Mouse (Mus musculus): ENCODE measurements around the gene Mpdz.

Mpdz gene

DNA sequence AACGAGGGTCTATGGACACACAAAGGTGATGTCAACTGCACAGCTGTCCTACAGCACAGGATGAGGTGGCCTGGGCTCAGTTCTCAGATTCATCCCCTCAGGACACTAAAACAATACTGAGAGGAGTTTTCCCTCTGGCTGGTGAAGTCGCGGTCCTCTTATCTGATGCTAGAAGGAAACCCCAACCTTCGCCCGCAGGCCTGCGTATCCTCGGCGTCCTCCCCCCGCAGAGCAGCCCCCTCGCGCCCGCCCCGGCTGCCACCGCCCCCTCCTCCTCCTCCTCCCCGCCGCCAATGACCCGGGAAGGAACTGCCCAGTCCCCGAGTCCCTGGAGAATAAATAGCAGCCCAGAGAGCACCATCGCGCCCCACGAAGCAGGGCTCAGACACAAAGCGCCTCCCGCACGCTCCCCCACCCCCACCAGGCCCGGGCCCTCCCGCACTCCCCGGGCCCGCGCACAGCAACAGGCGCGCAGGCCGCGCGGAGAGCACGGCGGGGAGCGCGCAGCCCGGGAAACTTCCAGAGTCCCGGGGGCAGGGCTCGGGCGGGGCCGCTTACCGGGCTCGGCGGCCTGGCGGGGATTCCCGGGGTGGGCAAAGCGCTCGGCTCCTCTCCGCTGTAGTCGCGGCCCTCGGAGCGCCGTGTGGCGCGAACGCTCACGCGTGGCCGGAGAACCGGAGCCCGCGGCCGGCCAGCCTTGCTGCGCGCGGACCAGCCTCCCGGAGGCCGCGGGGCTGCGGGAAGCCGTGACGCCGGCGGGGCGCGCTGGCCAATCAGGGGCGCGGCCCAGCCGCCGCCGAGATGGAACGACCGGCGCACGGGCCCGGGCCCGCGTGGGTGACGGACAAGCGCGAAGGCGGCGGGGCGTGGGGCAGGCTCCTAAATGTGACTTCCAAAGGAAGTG, at the start of gene Mpdz:
Gene Mpdz, minus strand, starts transcription at position 738 of the 904 bp plus-strand sequence.
- peak; percentile 65 to 73 for DNase-seq

DNA sequence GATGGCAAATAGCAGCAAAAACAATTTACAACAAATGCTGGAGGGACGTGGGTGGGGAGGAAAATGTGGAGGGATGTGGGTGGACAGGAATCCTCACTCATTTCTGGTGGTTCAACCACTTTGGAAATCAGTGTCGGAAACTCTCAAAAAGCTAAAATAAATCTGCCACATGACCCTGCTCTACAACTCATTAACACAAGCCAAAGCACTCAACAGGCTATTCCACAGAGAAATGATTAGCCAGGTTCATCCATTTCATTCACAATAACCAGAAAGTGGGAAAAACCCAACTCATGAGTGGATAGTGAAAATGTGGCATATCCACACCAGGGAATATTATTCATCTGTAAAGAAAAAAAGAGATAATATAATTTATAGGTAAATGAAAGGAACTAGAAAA, 47.9 kb upstream of the Mpdz start:
- no peak for DNase-seq

DNA sequence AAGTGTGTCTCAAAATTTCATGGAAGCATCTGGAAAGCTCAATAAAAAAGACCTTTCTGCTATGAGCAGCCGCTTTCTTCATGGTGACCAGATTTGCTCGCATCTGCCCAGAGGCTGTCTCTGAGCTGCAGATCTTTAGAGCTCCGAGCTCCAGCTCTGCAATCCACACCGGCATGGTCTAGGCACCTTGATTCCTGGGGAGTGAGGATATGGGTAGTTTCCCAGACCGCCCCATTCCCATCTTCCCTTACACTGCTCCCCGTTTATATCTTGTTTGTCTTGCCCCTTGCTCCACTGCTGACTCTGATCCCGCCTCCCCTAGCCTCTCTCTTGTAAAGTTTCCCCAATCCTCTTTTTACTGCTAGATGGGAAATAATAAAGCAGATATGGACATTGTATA, 42.0 kb upstream of the Mpdz start:
- DNase-seq: no peak

DNA sequence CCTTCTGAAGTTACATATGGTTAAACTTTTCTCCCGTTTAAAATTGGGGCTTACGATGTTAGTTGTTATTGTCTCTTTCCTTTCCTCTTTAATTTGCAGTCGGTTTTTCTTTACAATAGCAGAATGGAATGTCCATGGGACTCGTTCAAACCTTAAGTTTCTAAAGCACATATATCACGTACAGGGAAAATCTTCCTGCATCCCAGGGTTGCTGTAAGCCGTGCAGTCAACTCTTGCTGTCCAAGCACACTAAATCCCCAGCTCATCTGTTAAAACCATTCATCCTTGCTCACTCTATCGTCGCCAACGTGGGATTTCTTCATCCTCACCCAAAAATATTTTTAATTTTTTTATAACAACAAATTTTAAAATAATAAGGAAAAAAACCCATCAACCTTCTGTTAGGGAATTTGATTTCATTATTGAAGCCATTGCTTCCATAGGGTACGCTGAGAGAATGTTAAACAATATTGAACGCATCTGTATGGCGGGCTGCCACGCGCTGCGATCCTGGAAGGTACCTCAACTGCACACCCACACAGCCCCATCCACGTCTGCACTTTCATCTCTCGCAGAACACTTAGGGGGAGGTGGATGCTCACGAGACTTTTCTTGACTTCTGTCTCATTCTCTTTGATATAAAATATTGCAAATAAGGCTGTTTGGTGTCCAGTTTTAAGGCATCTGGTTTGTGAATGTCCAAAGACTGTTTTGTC, 41.4 kb upstream of the Mpdz start:
- no peak for DNase-seq

DNA sequence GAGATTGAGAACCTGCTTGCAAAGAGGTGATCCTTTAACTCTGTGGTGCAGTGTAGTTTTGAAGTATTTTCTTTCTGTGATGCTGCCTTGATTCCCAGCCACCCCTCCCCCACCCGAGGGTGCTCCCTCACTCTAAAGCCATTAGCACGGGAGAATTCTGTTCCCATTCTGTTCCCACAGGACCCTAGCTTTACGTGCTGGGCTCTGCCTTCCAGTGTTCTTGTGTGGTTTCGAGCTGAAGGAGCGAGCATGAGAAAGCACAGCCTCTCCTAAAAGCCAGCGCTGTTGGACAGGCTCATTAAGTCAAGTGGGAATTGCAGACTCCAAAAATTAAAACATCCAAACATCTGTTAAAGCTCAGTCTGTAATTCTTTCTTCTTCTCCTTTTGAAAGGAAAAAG, 40.5 kb upstream of the Mpdz start:
- DNase-seq: no peak

DNA sequence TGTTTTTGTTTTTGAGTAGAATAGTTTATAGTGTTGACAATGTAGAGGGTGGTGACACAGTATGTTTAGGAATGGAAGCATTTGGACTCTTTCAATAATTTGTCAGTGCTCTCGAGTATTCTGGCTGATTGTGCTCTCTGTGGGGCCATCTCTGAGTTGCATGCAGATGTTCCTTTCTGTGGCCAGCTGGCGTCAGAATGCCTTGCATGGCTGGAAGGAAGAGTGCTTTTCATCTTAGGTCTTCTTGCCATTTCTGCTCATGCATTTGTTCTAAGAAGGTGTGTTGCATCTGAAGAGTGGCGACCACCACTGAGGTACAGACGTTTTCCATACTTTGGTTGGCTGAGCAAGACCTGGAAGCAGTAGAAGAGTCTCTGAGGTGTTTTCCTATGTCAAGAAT, 24.2 kb upstream of the Mpdz start:
- no peak for DNase-seq

DNA sequence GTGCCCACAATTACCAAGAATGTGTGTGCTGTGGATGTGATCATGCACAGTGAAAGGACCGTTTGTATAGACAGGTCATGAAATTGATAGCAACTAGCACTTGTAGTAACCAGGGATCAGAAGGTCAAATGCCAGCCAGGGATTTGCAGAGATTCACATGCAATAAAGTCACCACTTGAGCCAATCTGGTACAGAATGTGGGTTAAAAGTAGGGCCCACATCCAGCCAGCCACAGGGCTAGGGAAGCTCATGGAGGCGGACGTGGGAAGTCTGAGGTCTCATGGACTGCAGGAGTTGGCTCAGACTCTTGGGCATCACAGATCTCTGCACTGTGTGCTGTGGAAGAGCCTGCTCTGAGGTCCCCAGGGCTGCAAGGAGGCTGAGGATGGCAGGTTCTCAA, 22.6 kb upstream of the Mpdz start:
- no peak for DNase-seq

DNA sequence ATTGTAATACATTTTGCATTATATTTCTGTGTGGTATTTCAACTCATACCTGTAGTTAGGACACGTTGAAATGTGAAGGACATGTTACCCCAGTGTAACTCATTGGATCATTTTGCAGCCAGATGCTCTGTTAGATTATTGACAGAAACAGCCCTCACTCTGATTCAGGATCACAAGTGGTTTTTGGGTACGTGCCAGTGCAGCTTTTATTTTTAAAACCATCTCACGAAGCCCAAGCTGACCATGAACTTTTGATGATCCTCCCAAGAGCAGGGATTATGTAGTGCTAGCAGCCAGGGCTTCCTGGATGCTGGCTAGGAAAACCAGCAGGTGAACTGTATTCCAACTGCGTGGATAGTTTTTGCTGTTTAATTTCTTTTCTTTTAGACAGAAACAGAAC, 19.6 kb upstream of the Mpdz start:
- no peak for DNase-seq

DNA sequence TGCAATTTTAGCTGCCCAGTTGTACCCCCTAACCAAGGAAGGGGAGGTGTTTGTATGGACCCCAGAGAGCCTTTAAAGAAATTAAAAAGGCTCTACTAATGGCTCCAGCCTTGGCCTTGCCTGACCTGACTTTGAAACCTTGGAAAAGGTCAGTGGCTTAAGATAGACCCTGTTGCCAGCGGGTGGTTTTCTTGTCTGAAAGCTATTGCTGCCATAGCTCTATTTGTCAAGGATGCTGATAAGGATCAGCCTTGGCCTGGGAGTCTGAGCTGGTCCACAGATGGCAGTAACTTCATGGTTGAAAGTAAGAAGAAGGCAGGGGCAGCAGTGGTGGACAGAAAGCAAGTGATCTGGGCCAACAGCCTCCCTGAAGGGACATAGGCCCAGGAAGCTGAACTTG, 16.3 kb upstream of the Mpdz start:
- DNase-seq: no peak

DNA sequence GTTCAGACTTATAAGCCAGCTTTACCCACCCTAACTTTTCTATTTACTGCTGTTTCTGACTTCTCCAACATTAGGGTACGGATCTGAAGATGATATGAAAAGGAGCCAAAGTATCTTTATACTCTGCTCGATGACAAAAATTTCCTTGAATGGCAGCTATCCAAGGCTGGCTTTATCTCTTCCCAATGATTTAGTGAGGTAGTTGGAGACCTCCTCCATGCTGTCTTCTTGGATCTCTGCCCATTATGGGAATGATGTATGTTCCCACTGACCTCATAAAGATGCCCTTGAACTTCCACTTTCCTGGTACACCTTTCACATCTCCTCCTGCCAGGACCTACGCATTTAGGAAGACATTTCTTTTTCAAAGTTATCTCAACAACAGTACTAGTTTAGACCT, 11.2 kb upstream of the Mpdz start:
- DNase-seq: no peak

DNA sequence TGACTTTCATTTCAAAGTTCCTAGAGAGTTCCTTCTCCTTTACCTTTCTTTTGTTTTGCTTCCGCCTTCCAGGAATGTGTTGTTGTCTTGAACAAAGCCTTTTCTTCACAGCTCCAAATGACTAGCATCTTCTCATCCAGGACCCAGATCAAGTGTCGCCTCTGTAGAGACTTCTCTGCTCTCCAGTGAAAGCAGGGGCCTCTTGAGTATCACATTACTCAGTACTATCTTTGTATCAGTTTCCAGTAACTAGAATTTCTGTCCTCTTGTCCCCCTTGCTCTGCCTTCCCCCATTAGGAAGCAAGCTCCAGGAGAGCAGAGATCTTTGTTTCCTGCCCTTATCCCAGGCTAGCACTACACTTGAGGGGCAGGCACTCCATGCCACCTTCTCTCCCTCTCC, 9.6 kb upstream of the Mpdz start:
- DNase-seq: no peak

DNA sequence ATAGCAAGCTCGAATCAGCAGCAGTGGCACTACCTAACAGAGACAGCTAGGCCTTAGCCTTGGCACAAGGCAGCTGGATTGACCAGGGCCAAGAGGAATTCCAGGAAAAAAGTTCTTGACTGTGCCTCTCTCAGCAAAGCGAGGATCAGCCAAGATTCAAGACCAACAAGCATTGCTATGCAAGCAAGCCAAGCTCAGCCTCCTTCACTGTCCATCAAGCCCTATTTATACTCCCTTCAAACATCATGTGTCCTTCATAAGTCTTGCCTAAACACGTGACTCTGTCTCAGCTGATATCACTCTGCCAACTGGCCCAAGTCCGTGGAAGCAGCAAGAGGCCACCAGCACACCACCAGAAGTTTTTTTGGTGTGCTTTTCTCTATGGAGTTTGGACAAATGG, 6.8 kb upstream of the Mpdz start:
- no peak for DNase-seq

DNA sequence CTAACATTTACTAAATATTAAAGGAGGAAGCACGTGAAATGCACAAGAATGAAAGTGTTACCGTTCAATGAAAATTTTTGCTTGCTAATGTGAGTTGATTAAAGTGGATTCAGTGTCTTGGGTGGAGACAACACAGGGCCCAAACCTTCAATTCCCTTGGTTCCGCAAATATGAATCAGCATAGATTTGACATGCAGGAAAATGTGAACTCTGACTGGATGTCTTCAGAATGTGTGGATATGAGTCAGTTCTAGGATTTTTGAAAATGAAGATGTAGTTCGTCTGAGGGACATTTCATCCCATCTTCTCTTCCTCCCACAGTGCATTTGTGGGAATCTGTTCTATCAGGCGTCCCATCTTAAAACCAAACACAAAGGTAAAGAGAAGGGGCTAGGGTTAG, 951 bp upstream of the Mpdz start:
- DNase-seq: no peak

DNA sequence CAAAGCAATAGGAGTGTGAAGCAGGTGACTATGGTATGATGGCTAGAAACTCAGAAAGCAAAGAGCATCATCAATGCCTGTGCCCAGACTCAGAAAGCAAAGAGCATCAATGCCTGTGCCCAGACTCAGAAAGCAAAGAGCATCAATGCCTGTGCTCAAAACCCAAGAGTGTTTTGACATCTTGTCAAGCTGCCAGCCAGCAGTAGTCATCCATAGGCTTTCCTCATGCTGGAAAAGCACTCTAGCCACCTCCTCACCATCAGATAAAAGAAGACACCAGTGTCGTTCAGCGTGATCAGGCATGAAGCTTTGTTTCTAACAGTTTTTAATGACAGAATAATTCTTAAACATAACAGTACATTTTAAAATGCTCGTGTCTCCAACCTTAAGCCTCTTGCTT, 8.7 kb downstream of the Mpdz start:
- DNase-seq: no peak

DNA sequence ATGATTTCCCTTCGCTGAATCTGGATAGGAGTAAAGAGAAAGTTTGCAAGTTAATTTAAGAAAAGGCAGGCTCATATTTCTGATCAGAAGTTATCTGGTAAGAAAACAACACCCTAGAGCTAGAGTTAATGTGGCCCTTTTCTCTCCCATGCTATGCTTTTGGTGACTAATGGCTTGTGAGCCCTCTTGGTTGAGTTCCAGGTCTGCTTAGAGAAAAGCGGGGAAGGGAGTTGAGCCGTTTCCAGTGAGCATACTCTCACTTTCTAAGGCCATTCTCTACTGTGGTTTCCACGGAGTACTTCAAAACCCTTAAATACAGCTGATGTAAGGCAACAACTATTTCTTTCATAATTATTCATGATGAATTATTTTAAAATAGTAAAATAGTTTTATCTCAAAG, 11.8 kb downstream of the Mpdz start:
- DNase-seq: no peak

DNA sequence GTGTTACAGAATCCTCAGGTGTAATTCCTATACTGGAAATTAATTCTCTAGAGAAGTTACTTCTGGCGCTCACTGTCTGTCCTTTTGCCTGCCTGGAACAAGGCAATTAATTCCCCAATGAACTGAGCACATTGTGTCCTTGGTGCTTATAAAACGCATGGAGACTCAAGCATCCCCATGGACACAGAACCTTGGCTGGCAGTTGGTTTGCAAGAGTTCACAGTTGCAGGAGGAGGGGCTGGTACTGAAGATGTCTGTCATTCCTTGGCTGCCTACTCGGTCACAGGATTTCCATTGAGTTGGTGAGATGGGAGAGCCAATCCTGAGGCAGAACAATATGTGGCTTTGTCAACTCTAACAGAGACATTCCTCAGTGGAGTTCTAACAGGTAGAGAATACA, 12.5 kb downstream of the Mpdz start:
- peak in 1 of 2 experiments; percentile 16 for DNase-seq

DNA sequence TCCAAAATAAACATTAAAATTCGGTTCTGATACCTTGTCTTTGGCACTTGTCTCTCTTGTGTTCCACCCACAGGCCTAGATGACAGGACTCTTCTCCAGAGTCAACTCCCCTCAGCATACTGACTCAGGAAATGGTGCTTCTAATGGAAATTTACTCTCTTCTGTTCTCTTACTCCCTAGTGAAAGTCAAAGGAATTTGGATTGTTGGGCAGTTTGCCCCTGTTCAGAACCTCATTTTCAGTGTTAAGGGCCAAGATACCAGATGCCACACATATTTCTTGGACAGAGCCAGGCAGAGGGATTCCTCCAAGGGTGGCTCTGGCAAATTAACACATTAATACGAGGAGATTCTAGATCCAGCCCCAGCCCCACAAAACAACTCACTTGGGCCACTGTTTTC, 12.9 kb downstream of the Mpdz start:
- peak in 1 of 2 experiments; percentile 34 for DNase-seq

DNA sequence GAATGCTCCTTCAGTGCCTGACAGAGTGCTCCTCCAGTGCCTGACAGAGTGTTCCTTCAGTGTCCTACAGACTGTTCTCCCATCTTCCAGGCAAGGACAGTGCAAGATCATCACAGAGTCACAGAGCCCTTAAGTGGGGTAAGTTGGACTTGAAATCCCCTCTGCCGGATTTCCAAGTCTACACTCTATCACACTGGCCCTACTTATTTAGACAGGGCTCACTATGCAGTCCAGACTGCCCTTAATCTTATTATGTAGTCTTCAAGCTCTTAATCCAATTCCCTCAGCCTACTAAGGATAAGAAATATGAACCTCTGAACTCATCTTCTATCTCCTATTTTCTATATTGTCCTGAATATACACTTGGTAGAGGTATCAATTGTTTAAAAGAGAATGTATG, 19.1 kb downstream of the Mpdz start:
- no peak for DNase-seq

DNA sequence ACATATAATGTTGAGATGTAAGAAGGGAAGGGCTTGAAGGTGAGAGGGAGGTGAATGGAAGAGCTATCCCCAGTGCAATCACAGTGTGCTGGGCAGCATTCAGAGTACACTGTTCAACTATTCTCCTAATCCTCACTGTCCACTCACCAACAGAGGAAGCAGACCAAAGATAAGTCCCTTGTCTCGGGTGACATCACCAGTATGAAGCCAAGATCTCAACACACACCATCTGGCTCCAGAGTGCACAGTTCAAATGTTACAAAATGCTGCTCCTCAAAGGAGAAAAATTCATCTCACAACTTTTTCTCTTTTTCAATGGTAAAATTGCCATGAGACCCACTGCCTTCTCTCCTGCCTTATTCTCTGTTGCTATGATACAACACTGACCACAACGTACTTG, 21.0 kb downstream of the Mpdz start:
- DNase-seq: no peak

DNA sequence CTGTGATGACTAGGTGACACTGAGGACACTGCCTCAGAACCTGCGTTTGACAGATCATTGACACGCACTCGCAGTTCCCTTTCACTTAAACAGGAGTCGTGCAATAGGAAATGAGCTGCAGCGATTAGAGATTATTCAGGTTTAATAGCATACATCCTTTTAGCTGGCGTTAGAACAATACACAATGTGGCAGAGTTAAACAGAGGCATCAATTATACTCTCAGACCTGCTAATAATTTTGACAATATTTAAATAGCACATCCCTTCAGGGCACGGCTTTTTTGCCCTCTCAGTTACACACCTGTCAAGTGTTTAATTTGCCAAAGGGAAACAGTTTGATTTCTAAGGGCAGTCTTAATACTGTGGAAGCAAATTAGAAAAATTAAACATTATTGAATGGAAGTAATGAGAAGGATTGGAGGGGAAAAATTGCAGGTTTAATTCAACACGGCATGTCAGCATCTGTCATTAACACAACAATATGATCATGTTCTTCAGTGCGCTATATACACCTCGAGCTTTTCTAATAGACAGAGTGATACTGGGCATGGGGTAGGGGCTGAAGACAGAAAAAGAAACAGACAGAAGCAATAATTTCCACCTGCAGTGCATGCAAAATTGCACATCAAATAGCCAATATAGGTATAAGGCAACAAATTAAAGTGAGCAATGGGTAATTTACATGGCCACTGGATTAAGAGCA, 27.1 kb downstream of the Mpdz start:
- no peak for DNase-seq

DNA sequence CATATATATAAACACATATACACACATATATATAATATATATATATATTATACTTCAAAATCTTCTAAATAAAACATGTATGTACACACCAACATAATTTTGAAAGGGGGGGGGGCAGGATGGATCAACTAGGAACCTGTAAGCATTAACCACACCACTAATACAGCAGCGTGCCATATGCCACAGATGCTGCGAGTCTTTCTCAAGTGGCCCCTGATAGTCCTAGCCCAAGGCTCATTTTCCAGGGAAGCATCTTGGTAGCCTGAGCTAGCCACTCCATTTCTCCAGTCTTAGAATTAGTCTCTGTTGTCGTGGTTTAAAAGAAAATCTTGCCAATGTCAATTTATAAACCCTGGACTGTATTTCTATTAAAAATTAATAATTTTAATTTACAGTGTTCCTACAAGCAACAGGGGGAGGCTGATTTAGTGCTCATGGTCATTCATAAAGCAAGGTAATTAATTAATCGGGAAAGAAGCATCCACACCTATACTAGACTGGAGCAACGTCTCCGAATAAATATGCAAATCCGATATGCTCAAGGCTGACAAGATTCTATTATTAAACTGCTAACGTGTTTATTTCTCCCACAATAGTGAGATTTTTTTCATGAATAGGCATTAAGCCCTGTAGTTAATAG, 27.8 kb downstream of the Mpdz start:
- no peak for DNase-seq

DNA sequence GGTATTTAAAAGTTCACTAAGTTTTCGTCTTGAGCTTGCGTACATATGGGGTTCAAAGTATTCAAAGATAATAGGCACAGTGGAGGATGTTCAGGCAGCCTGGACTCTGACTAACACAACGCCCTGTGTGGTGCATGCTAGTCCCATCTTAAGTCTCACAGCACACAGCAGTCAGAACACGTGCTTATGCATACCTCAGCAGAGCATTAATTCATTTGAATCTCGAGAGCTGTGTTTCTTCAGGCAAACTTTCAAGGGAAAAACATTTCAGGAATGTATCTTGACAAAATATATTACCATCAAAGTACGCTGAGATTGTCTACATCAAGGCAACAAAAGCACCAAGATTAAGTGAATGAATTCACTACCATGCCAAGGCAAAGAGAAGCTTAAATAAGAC, 45.7 kb downstream of the Mpdz start:
- DNase-seq: no peak

DNA sequence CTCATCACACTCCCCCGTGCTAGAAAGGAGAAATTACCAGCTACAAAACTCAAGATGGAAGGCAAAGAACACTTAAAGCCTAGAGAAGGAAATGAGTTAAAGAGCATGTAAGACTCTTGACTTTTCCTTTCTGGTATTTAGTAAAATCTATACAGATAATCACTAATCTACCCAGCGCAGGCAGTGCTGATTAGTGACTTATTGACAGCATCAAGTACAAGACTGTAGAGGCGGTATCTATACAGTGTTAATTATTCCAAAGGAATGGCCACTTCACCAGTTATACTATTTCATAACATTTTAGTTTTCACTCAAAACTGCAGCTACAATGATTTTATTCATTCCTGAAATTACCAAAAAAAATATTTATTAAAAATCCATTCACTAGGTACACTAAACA, 49.7 kb downstream of the Mpdz start:
- no peak for DNase-seq
